Mouse (Mus musculus) left cerebral cortex, adult 8-10 months (tissue): ENCODE data around the gene Slc29a2. TPM values are rescaled to one million over a fixed set of nuclear protein-coding genes. Genes with fewer than 3 reads are reported as not detected.

ENCODE experiments used
- total RNA-seq, 4 experiments: library from RNA; stranded (reverse); gene quantifications; 2 replicates each; pipeline ENCODE4 v1.2.4; 2022

Slc29a2 gene
- total RNA-seq, 4 experiments from 2014 or later: 11.6 to 17.6 (median 13.5) TPM

Other genes starting within 250 kb of the Slc29a2 start
- gene Rbm4, start 230.0 kb upstream of the Slc29a2 start, total RNA-seq: 100 to 1,000 TPM in 1 of 4 experiments, 10 to 100 TPM in 3; 84.7 to 114 (median 94.1) TPM
- gene Gm21992, start 212.2 kb upstream of the Slc29a2 start, total RNA-seq: 10 to 100 TPM; 25.1 to 31.9 (median 29.8) TPM
- 10 to 100 TPM; 33.9 to 49.3 (median 43.7) TPM for gene Rbm14, start 212.2 kb upstream of the Slc29a2 start, total RNA-seq
- gene Ccs, start 184.5 kb upstream of the Slc29a2 start, total RNA-seq: 10 to 100 TPM; 30.1 to 35.8 (median 33.5) TPM
- 1 to 10 TPM; 2.3 to 3.1 (median 2.6) TPM for gene Ccdc87, start 184.5 kb upstream of the Slc29a2 start, total RNA-seq
- 100 to 1,000 TPM; 107 to 126 (median 122) TPM for gene Ctsf, start 168.7 kb upstream of the Slc29a2 start, total RNA-seq
- 1 to 10 TPM; 1.2 to 5.7 (median 3.2) TPM for gene Actn3, start 146.0 kb upstream of the Slc29a2 start, total RNA-seq
- 10 to 100 TPM; 22.4 to 30.1 (median 23.7) TPM for gene Zdhhc24, start 145.2 kb upstream of the Slc29a2 start, total RNA-seq
- 10 to 100 TPM; 32.5 to 38.2 (median 36.5) TPM for gene Bbs1, start 117.2 kb upstream of the Slc29a2 start, total RNA-seq
- gene Dpp3, start 95.6 kb upstream of the Slc29a2 start, total RNA-seq: 10 to 100 TPM; 39.2 to 45.0 (median 41.7) TPM
- gene Peli3, start 80.7 kb upstream of the Slc29a2 start, total RNA-seq: 10 to 100 TPM; 25.3 to 33.8 (median 30.9) TPM
- 10 to 100 TPM; 57.1 to 61.5 (median 59.4) TPM for gene Mrpl11, start 61.7 kb upstream of the Slc29a2 start, total RNA-seq
- 10 to 100 TPM in 1 of 4 experiments, 1 to 10 TPM in 3; 6.2 to 16.4 (median 7.4) TPM for gene Npas4, start 33.5 kb upstream of the Slc29a2 start, total RNA-seq
- 100 to 1,000 TPM; 129 to 141 (median 138) TPM for gene B4gat1, start 15.0 kb downstream of the Slc29a2 start, total RNA-seq
- gene AC124502.3, start 15.0 kb downstream of the Slc29a2 start, total RNA-seq: 1 to 10 TPM; 3.2 to 6.4 (median 4.7) TPM
- 10 to 100 TPM; 23.7 to 29.7 (median 25.4) TPM for gene Brms1, start 17.5 kb downstream of the Slc29a2 start, total RNA-seq
- 10 to 100 TPM; 72.9 to 88.1 (median 78.2) TPM for gene Rin1, start 26.6 kb downstream of the Slc29a2 start, total RNA-seq
- gene Cd248, start 44.2 kb downstream of the Slc29a2 start, total RNA-seq: 1 to 10 TPM; 5.3 to 6.6 (median 6.1) TPM
- gene Tmem151a, start 61.7 kb downstream of the Slc29a2 start, total RNA-seq: 100 to 1,000 TPM; 135 to 156 (median 139) TPM
- 10 to 100 TPM; 25.3 to 31.3 (median 28.6) TPM for gene Yif1a, start 64.7 kb downstream of the Slc29a2 start, total RNA-seq
- 100 to 1,000 TPM; 172 to 193 (median 184) TPM for gene Cnih2, start 74.7 kb downstream of the Slc29a2 start, total RNA-seq
- 100 to 1,000 TPM; 146 to 171 (median 156) TPM for gene Rab1b, start 83.2 kb downstream of the Slc29a2 start, total RNA-seq
- 100 to 1,000 TPM; 237 to 265 (median 247) TPM for gene Klc2, start 94.7 kb downstream of the Slc29a2 start, total RNA-seq
- gene Pacs1, start 249.3 kb downstream of the Slc29a2 start, total RNA-seq: 10 to 100 TPM; 63.3 to 64.7 (median 64.5) TPM